Comparison of ENCODE assay signal across 22 mouse cellular contexts in the genomic region with DNA sequence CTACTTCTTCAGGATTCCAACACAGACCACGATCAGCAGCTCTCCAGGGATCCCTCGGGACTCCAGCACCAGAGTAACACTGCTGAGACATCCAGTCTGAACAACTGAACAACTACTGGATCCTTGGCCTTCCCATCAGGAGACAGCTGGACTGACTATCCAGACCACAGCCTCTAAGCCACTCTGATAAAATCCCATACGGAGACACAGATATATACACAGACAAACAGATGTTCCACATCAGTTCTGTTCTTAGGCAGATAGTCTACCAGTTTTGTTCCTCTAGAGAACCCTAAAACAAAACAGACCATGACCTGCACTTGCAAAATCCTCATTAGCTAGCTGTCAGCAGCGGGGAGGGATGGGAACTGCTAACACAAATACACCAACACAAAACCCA. TPM values are rescaled to one million over a fixed set of nuclear protein-coding genes. Genes with fewer than 3 reads are reported as not detected.
A peak's percentile ranks its signal among the peaks of the same experiment; 100 is the strongest.
DNase-seq lines count a peak whose midpoint lies in the region; ATAC-seq and TF ChIP-seq lines count a peak whose summit lies in the region.
"Had no signal": no experiment of that assay in that cellular context is flagged by ENCODE, and none has a peak within 500 bp of the region (broad histone marks: within the 10 kb centered on the region; RNA-seq: fewer than 3 reads in every experiment).

No protein-coding gene starts in this region.

- H3K4me3 ChIP-seq in intestine, embryonic 15.5 days (replicated peaks), result no peak overlapping the region
- H3K4me3 ChIP-seq in intestine, postnatal 0 days (ENCODE audit: low read depth, low read length), result no peak overlapping the region
- H3K4me3 ChIP-seq in lung, embryonic 14.5 days (ENCODE audit: low read depth, low read length), result no peak overlapping the region
- H3K4me3 ChIP-seq in stomach, embryonic 15.5 days (replicated peaks), result no peak overlapping the region
- H3K4me3 ChIP-seq in neural tube, embryonic 15.5 days (replicated peaks), result no peak overlapping the region
- H3K4me3 ChIP-seq: embryonic facial prominence, embryonic 13.5 days; forebrain, embryonic 13.5 days; heart, adult 2 months; heart, embryonic 15.5 days had no signal

- no peak overlapping the region for H3K9ac ChIP-seq in intestine, embryonic 15.5 days
- no peak overlapping the region for H3K9ac ChIP-seq in intestine, postnatal 0 days (ENCODE audit: low read depth, low read length)
- H3K9ac ChIP-seq in lung, embryonic 14.5 days, result no peak overlapping the region
- H3K9ac ChIP-seq in stomach, embryonic 15.5 days, result no peak overlapping the region
- H3K9ac ChIP-seq in neural tube, embryonic 15.5 days (replicated peaks), result no peak overlapping the region
- H3K9ac ChIP-seq: embryonic facial prominence, embryonic 13.5 days; forebrain, embryonic 13.5 days; forebrain, postnatal 0 days; heart, embryonic 15.5 days had no signal

- TF ChIP-seq CTCF in intestine, postnatal 0 days (IDR thresholded peaks at IDR 0.05; ENCODE audit: low read depth), result no peak
- no peak for TF ChIP-seq CTCF in lung, embryonic 14.5 days (IDR thresholded peaks at IDR 0.05; ENCODE audit: low read depth)

- no peaks in the 10 kb centered on the region for H3K9me3 ChIP-seq in intestine, embryonic 15.5 days
- H3K9me3 ChIP-seq in intestine, postnatal 0 days (ENCODE audit: control insufficient read depth), result no peaks in the 10 kb centered on the region
- no peaks in the 10 kb centered on the region; the same call in 1 of the 2 replicates for H3K9me3 ChIP-seq in lung, embryonic 14.5 days (ENCODE audit: low read depth, low read length)
- 0 out of 2 replicates have a peak, but pooled peaks cover 5% of the 10 kb centered on the region for H3K9me3 ChIP-seq in stomach, embryonic 15.5 days
- H3K9me3 ChIP-seq in neural tube, embryonic 15.5 days (replicated peaks), result 0 out of 2 replicates have a peak, but pooled peaks cover 2% of the 10 kb centered on the region

- no peak overlapping the region for H3K4me2 ChIP-seq in intestine, embryonic 15.5 days (replicated peaks)
- H3K4me2 ChIP-seq in intestine, postnatal 0 days (replicated peaks; ENCODE audit: low read depth), result no peak overlapping the region
- H3K4me2 ChIP-seq in lung, embryonic 14.5 days, result no peak overlapping the region
- no peak overlapping the region for H3K4me2 ChIP-seq in stomach, embryonic 15.5 days
- no peak overlapping the region for H3K4me2 ChIP-seq in neural tube, embryonic 15.5 days
- H3K4me2 ChIP-seq: embryonic facial prominence, embryonic 13.5 days; forebrain, embryonic 13.5 days; heart, embryonic 11.5 days; heart, embryonic 15.5 days had no signal

- ATAC-seq in intestine, embryonic 15.5 days, result 0 out of 2 replicates have a peak, but pooled peaks have one; percentile 41
- ATAC-seq in intestine, postnatal 0 days, result no peak
- peak; percentile 54; the same call in 1 of the 2 replicates for ATAC-seq in lung, embryonic 14.5 days (ENCODE audit: insufficient read depth)
- peak; percentile 73 for ATAC-seq in stomach, embryonic 15.5 days (ENCODE audit: insufficient read depth, low FRiP score, low read depth)
- ATAC-seq in neural tube, embryonic 15.5 days (ENCODE audit: low FRiP score), result no peak
- ATAC-seq: activated CD4-positive, CD25-positive, alpha-beta regulatory T cell, adult 4 months; forebrain, embryonic 13.5 days; forebrain, postnatal 0 days; Patski had no signal

- peaks cover 49% of the 10 kb centered on the region for H3K36me3 ChIP-seq in intestine, embryonic 15.5 days
- peaks cover 66% of the 10 kb centered on the region for H3K36me3 ChIP-seq in intestine, postnatal 0 days (ENCODE audit: control insufficient read depth, insufficient read depth)
- peaks cover 90% of the 10 kb centered on the region for H3K36me3 ChIP-seq in lung, embryonic 14.5 days (ENCODE audit: insufficient read depth)
- peaks cover 59% of the 10 kb centered on the region for H3K36me3 ChIP-seq in stomach, embryonic 15.5 days
- peaks cover 88% of the 10 kb centered on the region for H3K36me3 ChIP-seq in neural tube, embryonic 15.5 days

- no peak overlapping the region for H3K27ac ChIP-seq in intestine, embryonic 15.5 days
- H3K27ac ChIP-seq in intestine, postnatal 0 days (ENCODE audit: low read depth, low read length), result no peak overlapping the region
- no peak overlapping the region for H3K27ac ChIP-seq in lung, embryonic 14.5 days (ENCODE audit: low read depth)
- H3K27ac ChIP-seq in stomach, embryonic 15.5 days, result peak overlapping the region; percentile 49; the same call in 1 of the 2 replicates
- no peak overlapping the region for H3K27ac ChIP-seq in neural tube, embryonic 15.5 days (replicated peaks)
- H3K27ac ChIP-seq: embryonic facial prominence, embryonic 13.5 days; forebrain, embryonic 13.5 days; heart, adult 2 months; heart, embryonic 15.5 days had no signal

- no peaks in the 10 kb centered on the region for H3K27me3 ChIP-seq in intestine, embryonic 15.5 days (replicated peaks)
- H3K27me3 ChIP-seq in intestine, postnatal 0 days (replicated peaks; ENCODE audit: control insufficient read depth, insufficient read depth, low read length), result no peaks in the 10 kb centered on the region
- no peaks in the 10 kb centered on the region for H3K27me3 ChIP-seq in lung, embryonic 14.5 days (ENCODE audit: insufficient read depth, low read length)
- no peaks in the 10 kb centered on the region for H3K27me3 ChIP-seq in stomach, embryonic 15.5 days (replicated peaks)
- no peaks in the 10 kb centered on the region for H3K27me3 ChIP-seq in neural tube, embryonic 15.5 days (replicated peaks)
- H3K27me3 ChIP-seq: embryonic facial prominence, embryonic 13.5 days; forebrain, embryonic 13.5 days; heart, embryonic 15.5 days; Patski had no signal

- peak; percentile 24 for DNase-seq in lung, embryonic 14.5 days
- DNase-seq in lung, postnatal 36 days, result no peak
- peak; percentile 73 for DNase-seq in 3T3-L1 (ENCODE audit: low read depth, low spot score)
- no peak for DNase-seq in embryo, embryonic 11 days
- DNase-seq: adrenal gland, postnatal 14 days; cerebellum, adult 11-12 months; cerebellum, adult 9-10 months; cerebellum, postnatal 25 days; forebrain, postnatal 0 days; gastrocnemius, postnatal 14 days; heart, adult 2 months; heart, postnatal 14 days had no signal

- H3K4me1 ChIP-seq in intestine, embryonic 15.5 days (replicated peaks), result no peaks in the 10 kb centered on the region; the same call in 1 of the 2 replicates
- no peaks in the 10 kb centered on the region for H3K4me1 ChIP-seq in intestine, postnatal 0 days (replicated peaks; ENCODE audit: control insufficient read depth, insufficient read depth, low read length)
- H3K4me1 ChIP-seq in lung, embryonic 14.5 days (ENCODE audit: insufficient read depth), result no peaks in the 10 kb centered on the region
- no peaks in the 10 kb centered on the region for H3K4me1 ChIP-seq in stomach, embryonic 15.5 days
- no peaks in the 10 kb centered on the region for H3K4me1 ChIP-seq in neural tube, embryonic 15.5 days
- H3K4me1 ChIP-seq: embryonic facial prominence, embryonic 13.5 days; forebrain, embryonic 13.5 days; heart, embryonic 15.5 days had no signal

- 55% methylated on average over 4 of the region's 4 CpGs for WGBS in intestine, embryonic 15.5 days
- WGBS in intestine, postnatal 0 days, result 75% methylated on average over 4 of the region's 4 CpGs
- WGBS in lung, embryonic 14.5 days, result 58% methylated on average over 4 of the region's 4 CpGs
- 45% methylated on average over 4 of the region's 4 CpGs for WGBS in stomach, embryonic 15.5 days
- WGBS in neural tube, embryonic 15.5 days, result 88% methylated on average over 4 of the region's 4 CpGs

RNA-seq across cellular contexts. Expression of gene Thoc3, which starts 9.4 kb away (rescaled TPM):
- 100 and 101 TPM in 2 replicates for polyA plus RNA-seq in intestine, embryonic 15.5 days (2015; fragmentation: Nextera tagmentation; extraction: Ambion mirVana)
- polyA plus RNA-seq in intestine, postnatal 0 days (2015; fragmentation: Nextera tagmentation; extraction: Ambion mirVana), result 37.8 and 38.5 TPM in 2 replicates
- polyA plus RNA-seq in lung, embryonic 14.5 days (2014; fragmentation: Nextera tagmentation; extraction: Ambion mirVana), result 152 and 155 TPM in 2 replicates
- polyA plus RNA-seq in stomach, embryonic 15.5 days (2015; fragmentation: Nextera tagmentation; extraction: Ambion mirVana), result 104 and 109 TPM in 2 replicates
- polyA plus RNA-seq in neural tube, embryonic 15.5 days (2015; fragmentation: Nextera tagmentation; extraction: Ambion mirVana), result 85.8 and 89.9 TPM in 2 replicates

RNA-seq across cellular contexts. Expression of gene Simc1, which starts 44.3 kb away (rescaled TPM):
- polyA plus RNA-seq in intestine, embryonic 15.5 days (2015; fragmentation: Nextera tagmentation; extraction: Ambion mirVana), result 6.3 and 6.9 TPM in 2 replicates
- 2.1 and 2.2 TPM in 2 replicates for polyA plus RNA-seq in intestine, postnatal 0 days (2015; fragmentation: Nextera tagmentation; extraction: Ambion mirVana)
- 15.0 and 16.3 TPM in 2 replicates for polyA plus RNA-seq in lung, embryonic 14.5 days (2014; fragmentation: Nextera tagmentation; extraction: Ambion mirVana)
- polyA plus RNA-seq in stomach, embryonic 15.5 days (2015; fragmentation: Nextera tagmentation; extraction: Ambion mirVana), result 8.7 and 9.7 TPM in 2 replicates
- polyA plus RNA-seq in neural tube, embryonic 15.5 days (2015; fragmentation: Nextera tagmentation; extraction: Ambion mirVana), result 19.8 and 20.1 TPM in 2 replicates

Comparison
In these comparisons a context has a peak if more than half of its experiments do, and no peak if none do; other contexts are left out.
1. ATAC-seq: peak in intestine, embryonic 15.5 days (single experiment), lung, embryonic 14.5 days (single experiment) and stomach, embryonic 15.5 days (single experiment); none in intestine, postnatal 0 days (single experiment) and neural tube, embryonic 15.5 days (single experiment).
2. DNase-seq: peak in lung, embryonic 14.5 days (single experiment) and 3T3-L1 (single experiment); none in lung, postnatal 36 days (single experiment) and embryo, embryonic 11 days (single experiment).